Mouse (Mus musculus): ENCODE measurements around the gene Sf3a1.

DNA sequence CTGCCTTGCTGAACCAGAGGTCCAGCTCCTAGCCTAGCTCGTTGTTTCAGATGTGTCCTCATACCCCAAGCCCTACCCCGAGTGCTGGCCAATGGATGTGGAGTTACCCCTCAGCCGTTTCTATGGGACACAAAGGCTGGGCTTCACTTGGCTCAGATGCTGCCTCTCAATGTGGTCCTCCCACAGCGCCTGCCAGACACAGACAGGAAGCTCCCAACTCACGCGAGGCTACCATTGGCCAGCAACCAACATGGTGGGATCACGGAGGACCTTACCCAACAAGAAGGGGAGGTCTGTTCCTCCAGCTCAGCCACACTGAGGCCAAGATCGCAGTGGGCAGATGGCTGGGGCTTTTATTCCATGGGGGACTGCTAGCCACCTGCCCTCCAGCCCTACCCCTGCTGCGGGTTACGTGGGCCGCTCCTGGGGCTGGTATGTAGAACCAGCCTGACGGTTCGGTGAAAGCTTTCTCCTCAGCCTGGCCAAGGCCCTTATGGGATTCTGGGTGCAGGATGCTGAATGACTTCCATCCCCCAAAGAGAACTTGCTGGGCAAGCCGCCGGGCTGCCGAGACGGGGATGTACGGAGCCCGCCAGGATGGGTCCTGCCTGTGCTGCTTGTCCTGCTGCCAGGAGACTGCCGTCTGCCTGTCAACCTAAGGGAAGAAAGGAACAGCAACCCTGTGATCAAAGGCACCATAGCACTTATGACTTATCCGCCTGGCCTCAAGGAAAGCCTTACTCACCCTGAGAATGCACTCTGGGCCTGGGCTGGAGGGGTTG is 16.7 kb upstream of the Sf3a1 start:
- TF ChIP-seq CTCF (IDR thresholded peaks at IDR 0.05 in 2 of 3, conservative IDR thresholded peaks at IDR 0.05 in 1 of 3; ENCODE audit: control insufficient read depth in 1 of 3, insufficient read depth in 1 of 3, low read depth in 2 of 3, low read length in 3 of 3, poor library complexity in 1 of 3, severe bottlenecking in 1 of 3) (no peak), ZMIZ1 (IDR thresholded peaks at IDR 0.05; ENCODE audit: low read depth, low read length) (no peak), ZC3H11A (IDR thresholded peaks at IDR 0.05; ENCODE audit: low read depth, low read length) (no peak)
